Mouse (Mus musculus) heart, adult 18-20 months (tissue): ENCODE results near the gene Card10. TPM values are rescaled to one million over a fixed set of nuclear protein-coding genes. Genes with fewer than 3 reads are reported as not detected.

Source experiments
- DNase-seq, 2 experiments: peaks; one replicate each; pipeline ENCODE4 v3.0.0; 2021 to 2022; ENCODE audit warnings: mixed read lengths in 1 of 2
- total RNA-seq, 2 experiments: library from RNA; stranded (reverse); gene quantifications; 2 replicates each; pipeline ENCODE4 v1.2.3; 2021

The Card10 gene
- total RNA-seq, 2 experiments from 2014 or later, result 14.1 to 14.5 TPM

GRCm38 (mm10) chr15:78735431-78736180 lies 67.2 kb downstream of the Card10 start:
- no peak for DNase-seq

- no peak for DNase-seq
Measured at GRCm38 (mm10) chr15:78731830-78732229, 71.0 kb downstream of the Card10 start.

- DNase-seq, result no peak
Measured at GRCm38 (mm10) chr15:78730315-78731049, 72.4 kb downstream of the Card10 start.

GRCm38 (mm10) chr15:78726697-78727096 lies 76.1 kb downstream of the Card10 start:
- DNase-seq, result no peak

Other genes starting within 250 kb of the Card10 start
- gene Rac2, start 230.3 kb downstream of the Card10 start, total RNA-seq, result 10 to 100 TPM in 1 of 2 experiments, 1 to 10 TPM in 1; 2.2 to 19.1 TPM
- 1 to 10 TPM; 3.8 to 6.3 TPM for gene Cyth4, start 206.0 kb downstream of the Card10 start, total RNA-seq
- 1 to 10 TPM; 1.6 to 2.2 TPM for gene Elfn2, start 84.3 kb downstream of the Card10 start, total RNA-seq
- 10 to 100 TPM; 10.8 to 11.0 TPM for gene Mfng, start 29.6 kb downstream of the Card10 start, total RNA-seq
- gene Cdc42ep1, start 39.6 kb upstream of the Card10 start, total RNA-seq, result 10 to 100 TPM; 26.3 to 27.9 TPM
- gene Lgals2, start 52.5 kb upstream of the Card10 start, total RNA-seq, result not detected
- 10 to 100 TPM; 40.3 to 45.2 TPM for gene Gga1, start 74.1 kb upstream of the Card10 start, total RNA-seq
- under 1 TPM; 0.10 to 0.27 TPM for gene Gm49510, start 96.6 kb upstream of the Card10 start, total RNA-seq
- gene Sh3bp1, start 96.7 kb upstream of the Card10 start, total RNA-seq, result 1 to 10 TPM; 3.5 to 7.1 TPM
- under 1 TPM; 0.62 to 0.64 TPM for gene Pdxp, start 110.9 kb upstream of the Card10 start, total RNA-seq
- gene Lgals1, start 123.7 kb upstream of the Card10 start, total RNA-seq, result 100 to 1,000 TPM; 185 to 222 TPM
- gene Nol12, start 131.9 kb upstream of the Card10 start, total RNA-seq, result 10 to 100 TPM; 15.7 to 19.1 TPM
- gene Triobp, start 144.7 kb upstream of the Card10 start, total RNA-seq, result 10 to 100 TPM; 25.5 to 30.2 TPM
- 10 to 100 TPM; 62.5 to 70.0 TPM for gene H1f0, start 225.4 kb upstream of the Card10 start, total RNA-seq
- gene Galr3, start 238.8 kb upstream of the Card10 start, total RNA-seq, result not detected